In genomic region chr11:46447644-46448484, GRCm38 (mm10) we compare ENCODE assay signal across 16 mouse cellular contexts. TPM values are rescaled to one million over a fixed set of nuclear protein-coding genes. Genes with fewer than 3 reads are reported as not detected.
DNase-seq lines count a peak whose midpoint lies in the region; ATAC-seq and TF ChIP-seq lines count a peak whose summit lies in the region.
"Had no signal": no experiment of that assay in that cellular context is flagged by ENCODE, and none has a peak within 500 bp of the region (broad histone marks: within the 10 kb centered on the region; RNA-seq: fewer than 3 reads in every experiment).

No protein-coding gene starts in this region.

- no peak for TF ChIP-seq CTCF in spleen, adult 2 months (IDR thresholded peaks at IDR 0.05; ENCODE audit: extremely low read depth, insufficient read depth, insufficient read length, insufficient replicate concordance)
- TF ChIP-seq CTCF in liver, postnatal 0 days (IDR thresholded peaks at IDR 0.05; ENCODE audit: low read depth): no peak

- H3K27ac ChIP-seq in spleen, adult 2 months (ENCODE audit: insufficient read depth, low read length): peak overlapping the region; percentile 74
- H3K27ac ChIP-seq in liver, postnatal 0 days (ENCODE audit: low read depth): peak overlapping the region; percentile 39; the same call in 1 of the 2 replicates
- no peak overlapping the region for H3K27ac ChIP-seq in midbrain, embryonic 13.5 days
- H3K27ac ChIP-seq: heart, embryonic 15.5 days; hindbrain, postnatal 0 days had no signal

- H3K4me2 ChIP-seq in liver, postnatal 0 days (ENCODE audit: low read depth, low read length): peak overlapping the region; percentile 55
- no peak overlapping the region for H3K4me2 ChIP-seq in midbrain, embryonic 13.5 days (replicated peaks)
- H3K4me2 ChIP-seq: heart, embryonic 15.5 days; lung, embryonic 14.5 days had no signal

- no peak overlapping the region for H3K9ac ChIP-seq in liver, postnatal 0 days (replicated peaks)
- H3K9ac ChIP-seq in midbrain, embryonic 13.5 days (replicated peaks): no peak overlapping the region
- H3K9ac ChIP-seq: heart, embryonic 15.5 days; lung, embryonic 14.5 days had no signal

- 9% methylated on average over 13 of the region's 13 CpGs for WGBS in spleen, adult 2 months
- 37% methylated on average over 13 of the region's 13 CpGs for WGBS in liver, postnatal 0 days (ENCODE audit: insufficient replicate concordance)
- 83% methylated on average over 13 of the region's 13 CpGs for WGBS in midbrain, embryonic 13.5 days

- H3K4me3 ChIP-seq in spleen, adult 2 months (ENCODE audit: extremely low read depth, insufficient read depth, insufficient read length): peak overlapping the region; percentile 28; the same call in 1 of the 2 replicates
- peak overlapping the region; percentile 17; the same call in 1 of the 2 replicates for H3K4me3 ChIP-seq in liver, postnatal 0 days (ENCODE audit: low read depth, low read length)
- H3K4me3 ChIP-seq in midbrain, embryonic 13.5 days (replicated peaks): no peak overlapping the region
- H3K4me3 ChIP-seq: heart, embryonic 15.5 days had no signal

- ATAC-seq in liver, postnatal 0 days: no peak
- ATAC-seq in midbrain, embryonic 13.5 days: no peak
- ATAC-seq: hindbrain, postnatal 0 days had no signal

- peak in 1 of 2 experiments; percentile 52 for DNase-seq in spleen, adult 2 months (ENCODE audit: low read depth in 1 of 2, low spot score in 2 of 2)
- DNase-seq in spleen, postnatal 10 days (ENCODE audit: low spot score in 2 of 2): no peak
- peak; percentile 43 for DNase-seq in T-cell, adult 2 months (ENCODE audit: low spot score)
- no peak for DNase-seq in liver, postnatal 0 days
- peak; percentile 28 for DNase-seq in thymus, postnatal 4 days
- no peak for DNase-seq in urinary bladder, adult 2 months (ENCODE audit: low spot score)
- no peak for DNase-seq in layer of hippocampus, adult 9-10 months (ENCODE audit: low spot score)
- DNase-seq: adrenal gland, adult 8-10 months; cerebellum, adult 11 months; kidney, postnatal 36 days; lung, embryonic 14.5 days had no signal

- H3K36me3 ChIP-seq in spleen, adult 2 months (ENCODE audit: control insufficient read depth, insufficient read depth, low read length): peaks cover 1% of the 10 kb centered on the region; the same call in 1 of the 2 replicates
- peaks cover 8% of the 10 kb centered on the region; the same call in 1 of the 2 replicates for H3K36me3 ChIP-seq in liver, postnatal 0 days (replicated peaks; ENCODE audit: insufficient read depth, low read length)
- H3K36me3 ChIP-seq in midbrain, embryonic 13.5 days: peaks cover 9% of the 10 kb centered on the region; the same call in 1 of the 2 replicates
- H3K36me3 ChIP-seq: heart, embryonic 15.5 days had no signal

- no peaks in the 10 kb centered on the region for H3K27me3 ChIP-seq in spleen, adult 2 months (ENCODE audit: control insufficient read depth, insufficient read depth, low read length)
- H3K27me3 ChIP-seq in liver, postnatal 0 days (ENCODE audit: insufficient read depth, low read length): no peaks in the 10 kb centered on the region
- no peaks in the 10 kb centered on the region for H3K27me3 ChIP-seq in midbrain, embryonic 13.5 days
- H3K27me3 ChIP-seq: heart, embryonic 15.5 days had no signal

- H3K4me1 ChIP-seq in spleen, adult 2 months (ENCODE audit: control insufficient read depth, insufficient read depth, insufficient read length): peaks cover 12% of the 10 kb centered on the region; the same call in 1 of the 2 replicates
- 0 out of 2 replicates have a peak, but pooled peaks cover 2% of the 10 kb centered on the region for H3K4me1 ChIP-seq in liver, postnatal 0 days (ENCODE audit: insufficient read depth)
- no peaks in the 10 kb centered on the region for H3K4me1 ChIP-seq in midbrain, embryonic 13.5 days (replicated peaks)

- TF ChIP-seq POLR2A in spleen, adult 2 months (IDR thresholded peaks at IDR 0.05; ENCODE audit: low read depth, low read length): no peak; the same call in 1 of the 2 replicates

- no peaks in the 10 kb centered on the region for H3K9me3 ChIP-seq in liver, postnatal 0 days (ENCODE audit: low read length)
- no peaks in the 10 kb centered on the region for H3K9me3 ChIP-seq in midbrain, embryonic 13.5 days
- H3K9me3 ChIP-seq: heart, embryonic 15.5 days had no signal

- TF ChIP-seq EP300 in liver, postnatal 0 days (IDR thresholded peaks at IDR 0.05; ENCODE audit: low read depth): no peak

RNA-seq across cellular contexts. Expression of gene Havcr2, which starts 6.9 kb away (rescaled TPM):
- 2.5 and 3.2 TPM in 2 replicates for polyA plus RNA-seq in spleen, adult 2 months (2012; rRNA removed)
- 0.28 TPM in 2 replicates for polyA plus RNA-seq in liver, postnatal 0 days (2015; fragmentation: Nextera tagmentation; extraction: Ambion mirVana)
- polyA plus RNA-seq in midbrain, embryonic 13.5 days (2015; fragmentation: Nextera tagmentation; extraction: Ambion mirVana): 0.08 and 0.11 TPM in 2 replicates
- 0.37 and 0.46 TPM in 2 replicates for polyA plus RNA-seq in urinary bladder, adult 2 months (2012; rRNA removed)
- polyA plus RNA-seq: embryonic facial prominence, embryonic 11.5 days had no signal

RNA-seq across cellular contexts. Expression of gene Med7, which starts 11.1 kb away (rescaled TPM):
- polyA plus RNA-seq in spleen, adult 2 months (2012; rRNA removed): 14.7 and 21.0 TPM in 2 replicates
- polyA plus RNA-seq in liver, postnatal 0 days (2015; fragmentation: Nextera tagmentation; extraction: Ambion mirVana): 39.4 and 41.4 TPM in 2 replicates
- polyA plus RNA-seq in midbrain, embryonic 13.5 days (2015; fragmentation: Nextera tagmentation; extraction: Ambion mirVana): 81.3 and 83.7 TPM in 2 replicates
- 37.6 and 38.1 TPM in 2 replicates for polyA plus RNA-seq in urinary bladder, adult 2 months (2012; rRNA removed)

RNA-seq across cellular contexts. Expression of gene Fam71b, which starts 51.5 kb away (rescaled TPM):
- polyA plus RNA-seq in spleen, adult 2 months (2012; rRNA removed): 0.69 and 1.2 TPM in 2 replicates
- not detected in 2 replicates for polyA plus RNA-seq in liver, postnatal 0 days (2015; fragmentation: Nextera tagmentation; extraction: Ambion mirVana)
- not detected in 2 replicates for polyA plus RNA-seq in midbrain, embryonic 13.5 days (2015; fragmentation: Nextera tagmentation; extraction: Ambion mirVana)
- polyA plus RNA-seq in urinary bladder, adult 2 months (2012; rRNA removed): not detected in 2 replicates
- polyA plus RNA-seq: embryonic facial prominence, embryonic 11.5 days; forebrain, embryonic 11.5 days; heart, embryonic 15.5 days; hindbrain, postnatal 0 days; lung, embryonic 14.5 days had no signal

RNA-seq across cellular contexts. Expression of gene Itk, which starts 58.5 kb away (rescaled TPM):
- 9.8 and 11.5 TPM in 2 replicates for polyA plus RNA-seq in spleen, adult 2 months (2012; rRNA removed)
- 0.09 and 0.19 TPM in 2 replicates for polyA plus RNA-seq in liver, postnatal 0 days (2015; fragmentation: Nextera tagmentation; extraction: Ambion mirVana)
- polyA plus RNA-seq in midbrain, embryonic 13.5 days (2015; fragmentation: Nextera tagmentation; extraction: Ambion mirVana): not detected in 2 replicates
- polyA plus RNA-seq in urinary bladder, adult 2 months (2012; rRNA removed): 0.47 and 0.65 TPM in 2 replicates
- polyA plus RNA-seq: embryonic facial prominence, embryonic 11.5 days had no signal

Comparison
In these comparisons a context has a peak if more than half of its experiments do, and no peak if none do; other contexts are left out.
1. DNase-seq: peak in T-cell, adult 2 months (single experiment) and thymus, postnatal 4 days (single experiment); none in spleen, postnatal 10 days (0 of 2), liver, postnatal 0 days (single experiment), urinary bladder, adult 2 months (single experiment) and layer of hippocampus, adult 9-10 months (single experiment).